Mouse (Mus musculus) liver, embryonic 14.5 days (tissue): ENCODE results near the gene Serhl.

Source experiments
- CTCF ChIP-seq: IDR thresholded peaks from 2 replicates; pipeline ENCODE4 v1.5.1; 2016; ENCODE audit warnings: antibody characterized with exemption, low read depth, control low read depth
- EP300 ChIP-seq: IDR thresholded peaks from 2 replicates; pipeline ENCODE4 v1.6.1; 2016; ENCODE audit warnings: antibody characterized with exemption, low read depth

- peak; percentile 81 for TF ChIP-seq CTCF
- no peak for TF ChIP-seq EP300
Measured at GRCm38 (mm10) chr15:83046308-83046707, 43.0 kb upstream of the Serhl start.
